Mouse (Mus musculus): ENCODE measurements around the gene Stam2.

- TF ChIP-seq POLR2A (IDR thresholded peaks at IDR 0.05; ENCODE audit: borderline replicate concordance, extremely low read depth, low read depth, low read length) (no peak), CTCF (IDR thresholded peaks at IDR 0.05; ENCODE audit: insufficient read depth, low read length) (no peak)
Observed at GRCm38 (mm10) chr2:52677589-52677988, 64.5 kb downstream of the Stam2 start.

Measured in lung, adult 2 months (tissue).